7 mouse cellular contexts compared by ENCODE assay signal in genomic region chr2:170267152-170267551, GRCm38 (mm10).
A peak's percentile ranks its signal among the peaks of the same experiment; 100 is the strongest.
DNase-seq lines count a peak whose midpoint lies in the region; ATAC-seq and TF ChIP-seq lines count a peak whose summit lies in the region.

No protein-coding gene starts in this region.

- peak overlapping the region; percentile 35 for H3K4me2 ChIP-seq in embryonic facial prominence, embryonic 15.5 days (replicated peaks)
- peak overlapping the region; percentile 55 for H3K4me2 ChIP-seq in heart, embryonic 15.5 days
- peak overlapping the region; percentile 59 for H3K4me2 ChIP-seq in limb, embryonic 13.5 days (replicated peaks)
- peak overlapping the region; percentile 46 for H3K4me2 ChIP-seq in midbrain, postnatal 0 days (ENCODE audit: low read depth, low read length, poor library complexity, severe bottlenecking)

- DNase-seq in midbrain, postnatal 0 days (ENCODE audit: low spot score) = peak; percentile 35
- no peak for DNase-seq in adrenal gland, postnatal 10 days
- DNase-seq in adrenal gland, postnatal 14 days = no peak
- DNase-seq in adrenal gland, adult 8-10 months = no peak

- peaks cover 4% of the 10 kb centered on the region; the same call in 1 of the 2 replicates for H3K9me3 ChIP-seq in embryonic facial prominence, embryonic 15.5 days (replicated peaks)
- H3K9me3 ChIP-seq in heart, embryonic 15.5 days (replicated peaks) = no peaks in the 10 kb centered on the region
- peaks cover 5% of the 10 kb centered on the region; the same call in 1 of the 2 replicates for H3K9me3 ChIP-seq in limb, embryonic 13.5 days
- H3K9me3 ChIP-seq in midbrain, postnatal 0 days (ENCODE audit: low read length) = no peaks in the 10 kb centered on the region

- ATAC-seq in embryonic facial prominence, embryonic 15.5 days (ENCODE audit: insufficient number of reproducible peaks, low FRiP score, low TSS enrichment, low read depth) = no peak
- ATAC-seq in heart, embryonic 15.5 days (replicated peaks; ENCODE audit: insufficient number of reproducible peaks, insufficient read depth, low FRiP score, low read depth) = no peak
- ATAC-seq in limb, embryonic 13.5 days (ENCODE audit: low FRiP score, low read depth) = no peak
- ATAC-seq in midbrain, postnatal 0 days (ENCODE audit: low FRiP score) = no peak

- TF ChIP-seq CTCF in midbrain, postnatal 0 days (IDR thresholded peaks at IDR 0.05) = no peak

- H3K36me3 ChIP-seq in embryonic facial prominence, embryonic 15.5 days = no peaks in the 10 kb centered on the region
- no peaks in the 10 kb centered on the region for H3K36me3 ChIP-seq in heart, embryonic 15.5 days
- H3K36me3 ChIP-seq in limb, embryonic 13.5 days = no peaks in the 10 kb centered on the region
- H3K36me3 ChIP-seq in midbrain, postnatal 0 days (ENCODE audit: insufficient read depth, low read length) = no peaks in the 10 kb centered on the region

- H3K4me3 ChIP-seq in embryonic facial prominence, embryonic 15.5 days (replicated peaks) = peak overlapping the region; percentile 19
- H3K4me3 ChIP-seq in heart, embryonic 15.5 days = peak overlapping the region; percentile 37
- peak overlapping the region; percentile 30 for H3K4me3 ChIP-seq in limb, embryonic 13.5 days
- peak overlapping the region; percentile 29; the same call in 1 of the 2 replicates for H3K4me3 ChIP-seq in midbrain, postnatal 0 days (ENCODE audit: low read depth, low read length)

- H3K27ac ChIP-seq in embryonic facial prominence, embryonic 15.5 days (replicated peaks) = peak overlapping the region; percentile 76
- H3K27ac ChIP-seq in heart, embryonic 15.5 days = peak overlapping the region; percentile 69
- peak overlapping the region; percentile 48; the same call in 1 of the 2 replicates for H3K27ac ChIP-seq in limb, embryonic 13.5 days
- no peak overlapping the region for H3K27ac ChIP-seq in midbrain, postnatal 0 days (ENCODE audit: low read depth, low read length)

- no peak overlapping the region for H3K9ac ChIP-seq in embryonic facial prominence, embryonic 15.5 days
- H3K9ac ChIP-seq in heart, embryonic 15.5 days = 0 out of 2 replicates have a peak overlapping the region, but pooled peaks have one; percentile 11
- H3K9ac ChIP-seq in limb, embryonic 13.5 days = 0 out of 2 replicates have a peak overlapping the region, but pooled peaks have one; percentile 20
- H3K9ac ChIP-seq in midbrain, postnatal 0 days (replicated peaks; ENCODE audit: low read length, poor library complexity, severe bottlenecking) = 0 out of 2 replicates have a peak overlapping the region, but pooled peaks have one; percentile 39

- 9% methylated on average over 12 of the region's 12 CpGs for WGBS in embryonic facial prominence, embryonic 15.5 days
- 19% methylated on average over 12 of the region's 12 CpGs for WGBS in heart, embryonic 15.5 days
- WGBS in limb, embryonic 13.5 days = 9% methylated on average over 12 of the region's 12 CpGs
- 5% methylated on average over 12 of the region's 12 CpGs for WGBS in midbrain, postnatal 0 days

- H3K4me1 ChIP-seq in embryonic facial prominence, embryonic 15.5 days = peaks cover 17% of the 10 kb centered on the region
- H3K4me1 ChIP-seq in heart, embryonic 15.5 days (replicated peaks) = peaks cover 18% of the 10 kb centered on the region
- H3K4me1 ChIP-seq in limb, embryonic 13.5 days = peaks cover 39% of the 10 kb centered on the region
- no peaks in the 10 kb centered on the region; the same call in 1 of the 2 replicates for H3K4me1 ChIP-seq in midbrain, postnatal 0 days (ENCODE audit: insufficient read depth, low read length)

- no peaks in the 10 kb centered on the region for H3K27me3 ChIP-seq in embryonic facial prominence, embryonic 15.5 days
- H3K27me3 ChIP-seq in heart, embryonic 15.5 days = no peaks in the 10 kb centered on the region
- H3K27me3 ChIP-seq in limb, embryonic 13.5 days = no peaks in the 10 kb centered on the region
- H3K27me3 ChIP-seq in midbrain, postnatal 0 days (ENCODE audit: insufficient read depth, low read length) = no peaks in the 10 kb centered on the region
